Mouse (Mus musculus): ENCODE measurements around the gene Il31ra. TPM values are rescaled to one million over a fixed set of nuclear protein-coding genes. Genes with fewer than 3 reads are reported as not detected.

The Il31ra gene
- polyA plus RNA-seq, 1 experiment from 2014 or later = 0.10 TPM

GRCm38 (mm10) chr13:112522261-112522660 is 71.9 kb downstream of the Il31ra start:
- Histone ChIP-seq H3K9ac (no peak overlapping the region), H3K9me3 (replicated peaks) (no peaks in the 10 kb centered on the region), H3K4me1 (no peaks in the 10 kb centered on the region), H3K27me3 (no peaks in the 10 kb centered on the region), H3K4me3 (replicated peaks) (no peak overlapping the region), H3K27ac (no peak overlapping the region), H3K36me3 (no peaks in the 10 kb centered on the region), H3K4me2 (no peak overlapping the region)
- ATAC-seq (replicated peaks; ENCODE audit: low FRiP score) = no peak
- WGBS = 61% methylated on average over 6 of the region's 6 CpGs

- H3K9me3 ChIP-seq (replicated peaks) = no peaks in the 10 kb centered on the region
- H3K4me3 ChIP-seq (replicated peaks) = no peak overlapping the region
- H3K9ac ChIP-seq = no peak overlapping the region
- WGBS = 66% methylated on average over 1 of the region's 1 CpGs
- H3K27ac ChIP-seq = no peak overlapping the region
- ATAC-seq (replicated peaks; ENCODE audit: low FRiP score) = no peak
- H3K36me3 ChIP-seq = no peaks in the 10 kb centered on the region
- H3K4me2 ChIP-seq = no peak overlapping the region
- H3K4me1 ChIP-seq = no peaks in the 10 kb centered on the region
- no peaks in the 10 kb centered on the region for H3K27me3 ChIP-seq
Measured at GRCm38 (mm10) chr13:112514546-112514945, 79.6 kb downstream of the Il31ra start.

- 83% methylated on average over 5 of the region's 5 CpGs for WGBS
- no peak overlapping the region for H3K4me2 ChIP-seq
- no peaks in the 10 kb centered on the region for H3K4me1 ChIP-seq
- H3K9ac ChIP-seq = no peak overlapping the region
- H3K4me3 ChIP-seq (replicated peaks) = no peak overlapping the region
- peaks cover 2% of the 10 kb centered on the region; the same call in 1 of the 2 replicates for H3K36me3 ChIP-seq
- no peak overlapping the region for H3K27ac ChIP-seq
- H3K9me3 ChIP-seq (replicated peaks) = no peaks in the 10 kb centered on the region
- H3K27me3 ChIP-seq = no peaks in the 10 kb centered on the region
- no peak for ATAC-seq (replicated peaks; ENCODE audit: low FRiP score)
Measured at GRCm38 (mm10) chr13:112512824-112513223, 81.3 kb downstream of the Il31ra start.

DNA sequence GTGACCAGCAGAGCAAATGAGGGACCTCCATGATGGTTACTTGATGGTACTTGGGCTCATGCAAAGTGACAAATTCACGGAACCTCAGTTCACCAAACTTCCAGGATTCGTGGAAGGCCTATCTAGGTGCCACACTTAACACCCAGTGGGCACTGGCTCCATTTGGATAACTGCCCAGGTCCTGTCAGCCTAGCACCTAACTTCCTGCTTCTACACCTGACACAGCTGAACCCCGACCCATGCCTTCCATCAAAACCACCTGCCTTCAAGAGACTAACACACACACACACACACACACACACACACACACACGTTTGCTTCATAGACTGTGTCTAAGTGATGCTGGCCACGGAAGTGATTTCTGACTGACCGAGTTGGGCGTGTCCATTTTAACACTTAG is 82.3 kb downstream of the Il31ra start:
- Histone ChIP-seq H3K27me3 (no peaks in the 10 kb centered on the region), H3K9ac (no peak overlapping the region), H3K27ac (no peak overlapping the region)

GRCm38 (mm10) chr13:112511261-112511660 is 82.9 kb downstream of the Il31ra start:
- Histone ChIP-seq H3K4me2 (no peak overlapping the region), H3K36me3 (peaks cover 17% of the 10 kb centered on the region), H3K4me1 (no peaks in the 10 kb centered on the region), H3K27ac (no peak overlapping the region), H3K27me3 (no peaks in the 10 kb centered on the region), H3K9me3 (replicated peaks) (no peaks in the 10 kb centered on the region), H3K9ac (no peak overlapping the region), H3K4me3 (replicated peaks) (no peak overlapping the region)
- 78% methylated on average over 11 of the region's 11 CpGs for WGBS
- no peak for ATAC-seq (replicated peaks; ENCODE audit: low FRiP score)

More for the DNA sequence above, 82.3 kb downstream of the Il31ra start:
- no peak for ATAC-seq (replicated peaks; ENCODE audit: low FRiP score)
- WGBS = 80% methylated on average over 7 of the region's 7 CpGs
- Histone ChIP-seq H3K4me2 (no peak overlapping the region), H3K4me1 (no peaks in the 10 kb centered on the region), H3K4me3 (replicated peaks) (no peak overlapping the region), H3K36me3 (peaks cover 11% of the 10 kb centered on the region), H3K9me3 (replicated peaks) (no peaks in the 10 kb centered on the region)

GRCm38 (mm10) chr13:112510437-112511212 is 83.5 kb downstream of the Il31ra start:
- H3K4me3 ChIP-seq (replicated peaks) = no peak overlapping the region
- H3K36me3 ChIP-seq = peaks cover 23% of the 10 kb centered on the region
- H3K4me2 ChIP-seq = no peak overlapping the region
- WGBS = 91% methylated on average over 19 of the region's 19 CpGs
- no peak overlapping the region for H3K9ac ChIP-seq
- ATAC-seq (replicated peaks; ENCODE audit: low FRiP score) = no peak
- H3K4me1 ChIP-seq = no peaks in the 10 kb centered on the region
- H3K27ac ChIP-seq = no peak overlapping the region
- no peaks in the 10 kb centered on the region for H3K9me3 ChIP-seq (replicated peaks)
- H3K27me3 ChIP-seq = no peaks in the 10 kb centered on the region

GRCm38 (mm10) chr13:112509465-112509864 is 84.7 kb downstream of the Il31ra start:
- 23% methylated on average over 4 of the region's 4 CpGs for WGBS
- Histone ChIP-seq H3K36me3 (peaks cover 35% of the 10 kb centered on the region), H3K27me3 (no peaks in the 10 kb centered on the region), H3K27ac (no peak overlapping the region), H3K4me2 (no peak overlapping the region), H3K9ac (no peak overlapping the region), H3K4me3 (replicated peaks) (no peak overlapping the region), H3K4me1 (no peaks in the 10 kb centered on the region), H3K9me3 (replicated peaks) (no peaks in the 10 kb centered on the region)
- ATAC-seq (replicated peaks; ENCODE audit: low FRiP score) = peak; percentile 70; the same call in 1 of the 2 replicates

GRCm38 (mm10) chr13:112508487-112508886 is 85.7 kb downstream of the Il31ra start:
- Histone ChIP-seq H3K27ac (no peak overlapping the region), H3K4me1 (no peaks in the 10 kb centered on the region), H3K36me3 (peaks cover 45% of the 10 kb centered on the region), H3K4me2 (no peak overlapping the region), H3K9ac (no peak overlapping the region), H3K27me3 (no peaks in the 10 kb centered on the region), H3K4me3 (replicated peaks) (no peak overlapping the region), H3K9me3 (replicated peaks) (no peaks in the 10 kb centered on the region)
- no peak for ATAC-seq (replicated peaks; ENCODE audit: low FRiP score)
- WGBS = 86% methylated on average over 5 of the region's 5 CpGs

GRCm38 (mm10) chr13:112507691-112508090 is 86.5 kb downstream of the Il31ra start:
- Histone ChIP-seq H3K9ac (no peak overlapping the region), H3K9me3 (replicated peaks) (no peaks in the 10 kb centered on the region), H3K27me3 (no peaks in the 10 kb centered on the region), H3K36me3 (peaks cover 53% of the 10 kb centered on the region), H3K4me1 (no peaks in the 10 kb centered on the region), H3K4me3 (replicated peaks) (no peak overlapping the region), H3K27ac (no peak overlapping the region), H3K4me2 (no peak overlapping the region)
- 71% methylated on average over 13 of the region's 13 CpGs for WGBS
- no peak for ATAC-seq (replicated peaks; ENCODE audit: low FRiP score)

- no peaks in the 10 kb centered on the region for H3K4me1 ChIP-seq
- ATAC-seq (replicated peaks; ENCODE audit: low FRiP score) = no peak
- H3K27me3 ChIP-seq = no peaks in the 10 kb centered on the region
- no peak overlapping the region for H3K4me2 ChIP-seq
- H3K36me3 ChIP-seq = peaks cover 58% of the 10 kb centered on the region
- 83% methylated on average over 13 of the region's 13 CpGs for WGBS
- no peak overlapping the region for H3K27ac ChIP-seq
- H3K9me3 ChIP-seq (replicated peaks) = no peaks in the 10 kb centered on the region
- H3K4me3 ChIP-seq (replicated peaks) = no peak overlapping the region
- H3K9ac ChIP-seq = no peak overlapping the region
Measured at GRCm38 (mm10) chr13:112506766-112507165, 87.4 kb downstream of the Il31ra start.

- Histone ChIP-seq H3K4me3 (replicated peaks) (no peak overlapping the region), H3K36me3 (peaks cover 71% of the 10 kb centered on the region), H3K27ac (no peak overlapping the region), H3K9ac (no peak overlapping the region), H3K9me3 (replicated peaks) (no peaks in the 10 kb centered on the region), H3K4me2 (no peak overlapping the region), H3K27me3 (no peaks in the 10 kb centered on the region), H3K4me1 (no peaks in the 10 kb centered on the region)
- ATAC-seq (replicated peaks; ENCODE audit: low FRiP score) = no peak
- 92% methylated on average over 6 of the region's 6 CpGs for WGBS
Measured at GRCm38 (mm10) chr13:112505436-112505835, 88.7 kb downstream of the Il31ra start.

- H3K4me2 ChIP-seq = no peak overlapping the region
- no peak overlapping the region for H3K4me3 ChIP-seq (replicated peaks)
- WGBS = 87% methylated on average over 13 of the region's 13 CpGs
- H3K9ac ChIP-seq = no peak overlapping the region
- H3K27me3 ChIP-seq = no peaks in the 10 kb centered on the region
- H3K9me3 ChIP-seq (replicated peaks) = no peaks in the 10 kb centered on the region
- peaks cover 85% of the 10 kb centered on the region for H3K36me3 ChIP-seq
- H3K27ac ChIP-seq = no peak overlapping the region
- H3K4me1 ChIP-seq = no peaks in the 10 kb centered on the region
- ATAC-seq (replicated peaks; ENCODE audit: low FRiP score) = no peak
Measured at GRCm38 (mm10) chr13:112503846-112504245, 90.3 kb downstream of the Il31ra start.

DNA sequence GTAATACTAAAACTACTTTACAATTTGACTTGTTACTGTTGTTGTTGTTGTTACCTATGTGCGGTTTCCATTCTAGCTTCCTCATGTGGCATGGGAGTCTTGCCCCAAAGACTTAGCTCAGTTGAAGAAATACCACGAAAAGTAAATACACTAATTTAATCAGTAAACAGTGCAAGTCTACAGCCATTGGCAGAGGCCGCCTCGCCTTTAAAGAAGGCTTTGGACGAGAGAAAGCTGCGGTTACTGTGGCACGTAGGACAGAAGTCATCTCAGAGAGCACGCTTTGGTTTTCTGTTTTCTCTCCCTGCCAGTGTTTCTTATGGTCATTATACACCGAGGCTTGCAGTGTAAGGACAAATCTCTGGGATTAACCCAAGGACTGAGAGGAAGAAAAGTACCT is 93.7 kb downstream of the Il31ra start:
- no peak for ATAC-seq (replicated peaks; ENCODE audit: low FRiP score)

More for the DNA sequence above, 93.7 kb downstream of the Il31ra start:
- H3K27me3 ChIP-seq = no peaks in the 10 kb centered on the region
- no peaks in the 10 kb centered on the region for H3K9me3 ChIP-seq (replicated peaks)
- WGBS = 94% methylated on average over 9 of the region's 9 CpGs
- H3K4me3 ChIP-seq (replicated peaks) = no peak overlapping the region
- H3K4me1 ChIP-seq = no peaks in the 10 kb centered on the region
- H3K36me3 ChIP-seq = peaks cover 91% of the 10 kb centered on the region
- H3K27ac ChIP-seq = no peak overlapping the region
- H3K4me2 ChIP-seq = no peak overlapping the region
- H3K9ac ChIP-seq = no peak overlapping the region
